Mouse (Mus musculus) left cerebral cortex, postnatal 36 days (tissue): ENCODE measurements around the gene Ddah2. TPM values are rescaled to one million over a fixed set of nuclear protein-coding genes. Genes with fewer than 3 reads are reported as not detected.

Source experiments
- DNase-seq, 2 experiments: peaks; one replicate each; pipeline ENCODE4 v3.0.0; 2021 to 2022; ENCODE audit warnings: low spot score in 2 of 2, mixed read lengths in 1 of 2
- intact Hi-C: fragments of 180-260 bp; cut with DNase I; formaldehyde crosslinking; loops from one replicate; pipeline ENCODE4 v1.15.1; 2025
- total RNA-seq, 2 experiments: library from RNA; stranded (reverse); gene quantifications; 2 replicates each; pipeline ENCODE4 v1.2.3; 2021

The Ddah2 gene
- total RNA-seq, 2 experiments from 2014 or later, result 13.9 to 14.0 TPM

DNA sequence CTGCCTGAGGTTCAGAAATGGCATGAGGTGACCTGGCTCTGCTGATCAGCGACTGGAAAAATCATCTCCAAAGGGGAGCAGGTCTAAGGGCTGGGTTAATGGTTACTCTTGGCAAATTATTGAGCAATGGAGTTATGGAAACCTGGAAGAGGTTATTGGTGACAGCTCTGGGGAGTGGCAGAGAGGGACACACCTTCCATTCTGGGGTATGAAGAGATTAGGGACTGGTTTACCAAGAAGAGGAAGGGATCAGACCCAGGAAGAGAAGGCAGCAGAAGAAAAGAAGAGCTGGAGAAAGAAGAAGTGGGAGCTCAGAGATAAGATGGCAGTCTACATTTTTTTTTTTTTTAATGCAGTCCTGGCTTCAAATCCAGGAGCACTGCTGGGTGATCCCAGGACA is 11.1 kb upstream of the Ddah2 start:
- intact Hi-C loops, result no loop called here
- no peak for DNase-seq

- intact Hi-C loops, result no loop called here
Measured at GRCm38 (mm10) chr17:35048149-35048931, 10.5 kb upstream of the Ddah2 start.

GRCm38 (mm10) chr17:35048932-35049440 is 9.8 kb upstream of the Ddah2 start:
- intact Hi-C loops, result no loop called here
- DNase-seq, result no peak

More at GRCm38 (mm10) chr17:35048149-35048931, 10.5 kb upstream of the Ddah2 start:
- DNase-seq, result no peak

DNA sequence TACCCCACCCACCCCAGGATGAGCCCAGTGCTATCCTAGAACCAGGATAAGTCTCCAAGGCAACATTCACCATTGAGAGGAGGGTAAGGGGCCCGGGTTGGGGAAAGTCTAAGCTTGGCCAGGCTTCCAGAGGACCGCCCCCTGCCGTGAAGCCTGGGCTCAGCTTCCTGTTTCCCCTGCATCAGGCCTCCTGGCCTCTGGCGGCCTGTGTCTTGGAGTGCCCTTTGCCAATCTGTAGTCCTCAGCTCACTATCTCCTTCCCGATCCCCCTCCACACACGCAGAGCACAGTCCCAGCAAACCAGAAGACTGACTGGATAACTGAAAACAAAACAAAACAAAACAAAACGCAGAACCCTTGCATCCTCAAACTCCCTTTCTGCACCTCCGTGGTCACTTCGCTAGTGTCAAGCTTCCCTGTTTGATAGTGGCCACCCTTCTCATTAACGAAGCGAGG is 9.2 kb upstream of the Ddah2 start, which contains the start of gene Clic1:
Gene Clic1 (plus strand): TSS at position 406 of the 456 bp plus-strand sequence.
- intact Hi-C loops, result no loop called here
- DNase-seq, result no peak

DNA sequence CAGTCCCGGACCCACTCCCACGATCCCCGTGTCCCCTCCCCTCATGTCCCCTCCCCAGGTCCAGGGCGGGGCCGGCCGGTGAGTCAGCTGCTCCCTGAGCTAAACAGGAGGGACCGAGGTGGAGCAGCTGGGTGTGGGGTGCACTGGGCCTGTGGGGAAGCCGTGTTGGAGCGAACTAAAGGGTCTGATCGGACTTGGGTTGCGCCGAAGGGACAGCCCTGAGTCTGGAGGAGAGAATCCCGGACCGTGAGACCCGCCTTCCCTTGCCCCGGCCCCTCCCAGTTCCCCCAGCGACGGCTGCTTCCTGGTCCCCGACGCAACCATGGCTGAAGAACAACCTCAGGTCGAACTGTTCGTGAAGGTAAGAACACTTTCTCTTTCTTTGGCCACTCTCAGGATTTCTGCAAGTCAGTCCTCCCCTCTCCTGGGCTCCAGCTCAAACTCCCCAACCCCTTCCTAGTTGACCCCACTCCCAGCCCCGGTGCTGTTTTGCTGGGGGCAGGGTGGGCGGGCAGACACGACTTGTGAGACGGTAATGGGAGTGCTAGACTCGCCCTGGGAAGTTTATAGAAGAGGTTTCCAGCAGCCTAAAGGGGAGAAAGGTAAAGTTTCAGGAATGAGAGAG is 8.6 kb upstream of the Ddah2 start:
- DNase-seq, result no peak
- intact Hi-C loops, result no loop called here

DNA sequence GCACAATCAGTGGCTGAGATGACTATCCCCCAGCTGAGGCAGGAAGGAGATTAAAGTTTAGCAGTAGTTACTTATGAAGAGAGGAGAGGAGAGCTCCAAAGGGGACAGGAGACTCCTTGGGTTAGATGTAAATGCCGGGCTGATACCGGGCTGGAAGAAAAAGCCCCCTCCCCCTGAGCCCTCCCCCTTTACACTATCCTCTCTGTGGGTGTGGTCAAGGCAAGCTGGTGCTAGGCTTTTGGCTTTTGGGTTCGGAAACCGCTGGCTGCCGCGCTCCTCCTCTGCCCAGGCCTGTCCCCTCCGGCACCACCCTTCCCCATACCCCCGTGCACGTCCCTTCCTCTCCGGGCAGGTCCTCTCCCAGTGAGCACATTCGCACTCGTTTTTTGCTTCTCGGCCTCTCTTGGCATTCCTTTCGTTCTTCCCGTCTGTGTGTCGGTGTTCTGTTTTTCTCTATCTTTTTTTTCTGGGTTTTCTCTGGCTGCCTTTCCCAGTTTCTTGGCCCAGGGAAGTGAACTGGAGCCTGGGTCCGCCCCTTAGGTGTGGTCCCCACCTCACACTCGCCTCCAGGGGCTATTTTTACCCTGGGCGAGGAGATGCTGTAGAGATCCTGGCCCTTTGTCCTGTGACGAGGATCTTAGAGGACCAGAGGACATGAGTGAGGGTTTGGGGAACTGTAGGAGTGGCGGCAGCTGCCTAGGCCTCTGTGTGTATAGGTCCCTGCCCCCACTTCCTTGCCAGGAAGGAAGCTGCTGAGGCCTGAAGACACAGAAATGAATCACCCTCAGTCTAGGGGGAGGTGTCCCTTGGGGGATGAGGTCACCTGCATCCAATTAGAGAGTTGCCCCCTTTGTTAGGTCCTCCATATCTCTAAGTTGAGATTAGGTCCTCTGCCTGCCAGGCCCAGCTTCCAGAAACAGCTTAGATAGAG is 7.4 kb upstream of the Ddah2 start:
- DNase-seq, result no peak
- intact Hi-C loops, result no loop called here

GRCm38 (mm10) chr17:35052271-35052798 is 6.5 kb upstream of the Ddah2 start:
- intact Hi-C loops, result no loop called here
- no peak for DNase-seq

GRCm38 (mm10) chr17:35055691-35056495 is 2.9 kb upstream of the Ddah2 start:
- intact Hi-C loops, result no loop called here
- DNase-seq, result no peak

DNA sequence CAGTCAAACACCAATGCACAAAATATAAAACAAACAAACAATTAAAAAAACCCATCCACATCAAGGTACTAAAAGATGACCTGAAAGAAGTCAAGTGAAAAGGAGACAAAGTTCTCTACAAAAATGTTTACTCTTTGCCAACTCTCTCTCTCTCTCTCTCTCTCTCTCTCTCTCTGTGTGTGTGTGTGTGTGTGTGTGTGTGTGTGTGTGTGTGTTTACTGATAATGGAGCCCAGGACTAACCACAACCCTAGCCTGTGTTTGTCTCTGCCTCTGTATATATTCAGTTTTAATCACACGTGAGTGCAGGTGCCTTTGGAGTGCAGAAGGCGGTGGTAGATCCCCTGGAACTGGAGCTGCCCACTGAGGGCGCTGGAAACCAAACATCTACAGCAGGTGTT is 1.7 kb upstream of the Ddah2 start:
- intact Hi-C loops, result no loop called here
- DNase-seq, result no peak

DNA sequence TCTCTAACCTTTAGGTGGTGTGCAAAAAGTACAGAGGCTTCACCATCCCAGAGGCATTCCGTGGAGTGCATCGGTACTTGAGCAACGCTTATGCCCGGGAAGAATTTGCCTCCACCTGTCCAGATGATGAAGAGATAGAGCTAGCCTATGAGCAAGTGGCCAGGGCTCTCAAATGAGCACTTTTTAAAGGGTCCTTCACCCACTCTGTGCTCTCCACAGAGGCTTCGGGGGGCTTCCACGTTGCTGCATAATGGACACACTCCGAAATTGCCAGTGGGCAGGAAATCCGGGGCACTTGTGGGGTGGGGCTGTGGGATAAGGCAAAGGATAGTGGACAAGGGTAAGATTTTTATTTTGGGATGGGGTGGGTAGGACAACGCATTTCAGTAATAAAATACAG is 519 bp upstream of the Ddah2 start:
- intact Hi-C loops, result loop anchor here (2.0 kb wide), 1 partner anchor 38 kb away; no protein-coding TSS in a partner anchor
- no peak for DNase-seq

DNA sequence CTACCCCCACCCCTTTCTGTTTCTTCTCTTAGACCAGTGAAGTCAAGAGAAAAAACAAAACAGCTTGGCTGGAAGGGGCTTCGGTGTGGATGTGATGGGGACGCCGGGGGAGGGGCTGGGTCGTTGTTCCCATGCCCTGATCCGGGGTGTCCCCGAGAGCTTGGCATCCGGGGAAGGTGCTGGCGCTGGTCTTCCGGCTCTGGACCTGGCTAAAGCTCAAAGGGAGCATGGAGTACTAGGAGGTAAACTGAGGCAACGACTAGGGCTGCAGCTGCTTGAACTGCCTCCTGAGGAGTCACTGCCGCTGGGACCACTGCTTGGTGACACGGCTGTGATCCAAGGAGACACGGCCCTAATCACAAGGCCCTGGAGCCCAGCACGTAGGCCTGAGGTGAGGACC is 1.2 kb downstream of the Ddah2 start:
- no peak for DNase-seq
- intact Hi-C loops, result no loop called here

GRCm38 (mm10) chr17:35060737-35061297 is 2.0 kb downstream of the Ddah2 start:
- DNase-seq, result no peak
- intact Hi-C loops, result no loop called here

- intact Hi-C loops, result no loop called here
- DNase-seq, result no peak
Measured at GRCm38 (mm10) chr17:35061299-35061698, 2.5 kb downstream of the Ddah2 start.

- intact Hi-C loops, result no loop called here
- no peak for DNase-seq
Measured at GRCm38 (mm10) chr17:35063466-35063865, 4.6 kb downstream of the Ddah2 start.

DNA sequence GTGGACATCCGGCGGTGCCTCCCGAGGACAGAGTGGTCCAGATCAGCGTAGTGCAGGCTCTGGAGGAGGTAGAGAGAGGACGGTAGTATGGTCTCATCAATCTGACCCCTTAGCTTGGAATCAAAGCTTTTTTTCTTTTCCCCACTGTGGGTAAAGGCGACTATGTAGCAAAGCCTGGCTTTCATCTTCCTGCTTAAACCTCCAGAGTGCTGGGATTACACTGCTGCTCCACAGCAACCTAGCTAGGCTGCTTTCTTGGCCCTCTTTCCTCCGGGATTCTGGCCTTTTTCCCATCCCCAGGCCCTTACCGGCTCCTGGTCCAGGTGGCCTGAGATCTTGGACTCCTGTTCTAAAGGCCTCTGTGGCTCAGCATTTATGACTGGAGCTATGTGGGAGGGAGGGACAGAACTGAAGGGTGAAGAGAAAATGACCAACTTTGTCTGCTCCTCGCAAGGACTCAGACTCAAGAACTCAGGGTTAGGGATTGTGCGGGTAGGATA is 5.6 kb downstream of the Ddah2 start:
- intact Hi-C loops, result no loop called here
- DNase-seq, result no peak

- DNase-seq, result no peak
- intact Hi-C loops, result no loop called here
Measured at GRCm38 (mm10) chr17:35064951-35065947, 6.4 kb downstream of the Ddah2 start, which contains the start of gene Ly6g6c. Gene Ly6g6c, plus strand, starts transcription at chr17:35065388.

GRCm38 (mm10) chr17:35066084-35066483 is 7.2 kb downstream of the Ddah2 start, which contains the start of gene Mpig6b:
Gene Mpig6b, minus strand, starts transcription at chr17:35066184.
- intact Hi-C loops, result no loop called here

More at GRCm38 (mm10) chr17:35066084-35066483, 7.2 kb downstream of the Ddah2 start, which contains the start of gene Mpig6b:
- DNase-seq, result no peak
